16 mouse cellular contexts compared by ENCODE assay signal in the genomic region with DNA sequence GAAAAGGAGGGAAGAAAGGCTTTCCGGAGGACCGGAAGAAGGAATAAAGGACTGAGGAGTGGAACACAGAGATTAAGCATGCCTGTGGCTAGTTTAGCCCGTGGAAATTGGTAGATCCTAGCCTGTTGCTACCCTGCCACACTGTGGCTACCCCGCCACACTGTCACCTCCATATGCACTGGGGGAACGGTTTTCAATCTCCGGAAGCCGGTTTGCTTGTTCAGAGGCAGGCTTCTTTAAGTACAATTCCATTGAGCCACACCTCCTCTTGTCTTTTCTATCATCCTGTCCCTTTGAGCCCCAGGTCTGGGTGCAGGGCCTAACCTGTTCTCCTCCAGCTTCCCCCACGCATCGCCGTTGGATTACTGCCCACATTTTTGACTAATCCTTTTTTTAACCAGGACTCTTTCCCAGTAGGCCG. TPM values are rescaled to one million over a fixed set of nuclear protein-coding genes. Genes with fewer than 3 reads are reported as not detected.
A peak's percentile ranks its signal among the peaks of the same experiment; 100 is the strongest.
DNase-seq lines count a peak whose midpoint lies in the region; ATAC-seq and TF ChIP-seq lines count a peak whose summit lies in the region.
"Had no signal": no experiment of that assay in that cellular context is flagged by ENCODE, and none has a peak within 500 bp of the region (broad histone marks: within the 10 kb centered on the region; RNA-seq: fewer than 3 reads in every experiment).

No protein-coding gene starts in this region.

- no peak for TF ChIP-seq CTCF in heart, adult 2 months (IDR thresholded peaks at IDR 0.05)
- TF ChIP-seq CTCF in lung, postnatal 0 days (IDR thresholded peaks at IDR 0.05), result peak; percentile 34
- TF ChIP-seq CTCF in stomach, postnatal 0 days (IDR thresholded peaks at IDR 0.05; ENCODE audit: low read depth), result peak; percentile 44; the same call in 1 of the 2 replicates

- TF ChIP-seq POLR2A in heart, adult 2 months (IDR thresholded peaks at IDR 0.05; ENCODE audit: insufficient read depth, low read depth, low read length), result no peak

- H3K36me3 ChIP-seq in heart, embryonic 15.5 days, result peaks cover under 1% of the 10 kb centered on the region; the same call in 1 of the 2 replicates
- H3K36me3 ChIP-seq in heart, adult 2 months (ENCODE audit: control insufficient read depth, insufficient read depth, low read length), result no peaks in the 10 kb centered on the region
- H3K36me3 ChIP-seq in lung, postnatal 0 days (ENCODE audit: insufficient read depth, low read length), result no peaks in the 10 kb centered on the region
- peaks cover under 1% of the 10 kb centered on the region; the same call in 1 of the 2 replicates for H3K36me3 ChIP-seq in intestine, embryonic 14.5 days (ENCODE audit: control insufficient read depth, insufficient read depth, low read length)
- no peaks in the 10 kb centered on the region for H3K36me3 ChIP-seq in stomach, postnatal 0 days (ENCODE audit: control insufficient read depth, insufficient read depth, low read length)

- H3K9ac ChIP-seq in heart, embryonic 15.5 days, result no peak overlapping the region
- no peak overlapping the region for H3K9ac ChIP-seq in heart, adult 2 months (ENCODE audit: low read depth, low read length)
- H3K9ac ChIP-seq in lung, postnatal 0 days (replicated peaks; ENCODE audit: low read depth), result no peak overlapping the region
- no peak overlapping the region for H3K9ac ChIP-seq in intestine, embryonic 14.5 days (ENCODE audit: low read length)
- H3K9ac ChIP-seq in stomach, postnatal 0 days (ENCODE audit: low read length), result 0 out of 2 replicates have a peak overlapping the region, but pooled peaks have one; percentile 0
- H3K9ac ChIP-seq: neural tube, embryonic 12.5 days had no signal

- ATAC-seq in heart, embryonic 15.5 days (replicated peaks; ENCODE audit: insufficient number of reproducible peaks, insufficient read depth, low FRiP score, low read depth), result no peak
- ATAC-seq in lung, postnatal 0 days, result peak; percentile 56
- no peak for ATAC-seq in intestine, embryonic 14.5 days (replicated peaks; ENCODE audit: low FRiP score, low TSS enrichment, low read depth)
- ATAC-seq in stomach, postnatal 0 days (ENCODE audit: low FRiP score, low TSS enrichment), result peak; percentile 40

- peak overlapping the region; percentile 55 for H3K27ac ChIP-seq in heart, embryonic 15.5 days
- no peak overlapping the region for H3K27ac ChIP-seq in heart, adult 2 months
- H3K27ac ChIP-seq in lung, postnatal 0 days (ENCODE audit: low read length), result peak overlapping the region; percentile 43; the same call in 1 of the 2 replicates
- 0 out of 2 replicates have a peak overlapping the region, but pooled peaks have one; percentile 8 for H3K27ac ChIP-seq in intestine, embryonic 14.5 days (ENCODE audit: low read depth)
- H3K27ac ChIP-seq in stomach, postnatal 0 days (replicated peaks), result peak overlapping the region; percentile 90
- H3K27ac ChIP-seq: left cerebral cortex, adult 2 months; neural tube, embryonic 12.5 days had no signal

- no peaks in the 10 kb centered on the region for H3K79me2 ChIP-seq in heart, adult 2 months (replicated peaks; ENCODE audit: control insufficient read depth, insufficient read depth, low read length)

- H3K4me1 ChIP-seq in heart, embryonic 15.5 days (replicated peaks), result peaks cover 13% of the 10 kb centered on the region
- H3K4me1 ChIP-seq in heart, adult 2 months (ENCODE audit: control insufficient read depth, insufficient read depth, low read length), result no peaks in the 10 kb centered on the region
- H3K4me1 ChIP-seq in lung, postnatal 0 days (ENCODE audit: insufficient read depth, low read depth, low read length), result no peaks in the 10 kb centered on the region
- H3K4me1 ChIP-seq in intestine, embryonic 14.5 days (replicated peaks; ENCODE audit: control insufficient read depth, insufficient read depth, low read length), result peaks cover 11% of the 10 kb centered on the region; the same call in 1 of the 2 replicates
- no peaks in the 10 kb centered on the region for H3K4me1 ChIP-seq in stomach, postnatal 0 days (replicated peaks; ENCODE audit: control insufficient read depth, insufficient read depth)
- H3K4me1 ChIP-seq: neural tube, embryonic 12.5 days had no signal

- H3K9me3 ChIP-seq in heart, embryonic 15.5 days (replicated peaks), result no peaks in the 10 kb centered on the region
- no peaks in the 10 kb centered on the region for H3K9me3 ChIP-seq in lung, postnatal 0 days (ENCODE audit: low read length)
- no peaks in the 10 kb centered on the region for H3K9me3 ChIP-seq in intestine, embryonic 14.5 days (ENCODE audit: control insufficient read depth, low read length)
- no peaks in the 10 kb centered on the region for H3K9me3 ChIP-seq in stomach, postnatal 0 days (ENCODE audit: control insufficient read depth, low read length)
- H3K9me3 ChIP-seq: neural tube, embryonic 12.5 days had no signal

- intact Hi-C loops in heart, adult 2 months (cut with DNase I), result no loop called here

- TF ChIP-seq EP300 in heart, adult 2 months (IDR thresholded peaks at IDR 0.05; ENCODE audit: insufficient read depth, low read depth, low read length), result no peak
- TF ChIP-seq EP300 in lung, postnatal 0 days (IDR thresholded peaks at IDR 0.05), result no peak
- no peak for TF ChIP-seq EP300 in stomach, postnatal 0 days (optimal IDR thresholded peaks at IDR 0.05)

- H3K27me3 ChIP-seq in heart, embryonic 15.5 days, result no peaks in the 10 kb centered on the region
- H3K27me3 ChIP-seq in heart, adult 2 months (ENCODE audit: control insufficient read depth, insufficient read depth, low read length), result no peaks in the 10 kb centered on the region
- H3K27me3 ChIP-seq in lung, postnatal 0 days (replicated peaks; ENCODE audit: insufficient read depth, low read length), result no peaks in the 10 kb centered on the region
- no peaks in the 10 kb centered on the region for H3K27me3 ChIP-seq in intestine, embryonic 14.5 days (replicated peaks; ENCODE audit: control insufficient read depth, insufficient read depth, low read length)
- no peaks in the 10 kb centered on the region for H3K27me3 ChIP-seq in stomach, postnatal 0 days (ENCODE audit: control insufficient read depth, insufficient read depth, low read length)
- H3K27me3 ChIP-seq: CH12.LX; neural tube, embryonic 12.5 days had no signal

- WGBS in heart, embryonic 15.5 days, result 21% methylated on average over 11 of the region's 11 CpGs
- WGBS in heart, adult 2 months, result 18% methylated on average over 11 of the region's 11 CpGs
- WGBS in lung, postnatal 0 days, result 21% methylated on average over 11 of the region's 11 CpGs
- WGBS in intestine, embryonic 14.5 days, result 24% methylated on average over 11 of the region's 11 CpGs
- WGBS in stomach, postnatal 0 days, result 19% methylated on average over 11 of the region's 11 CpGs

- H3K4me3 ChIP-seq in heart, embryonic 15.5 days, result no peak overlapping the region
- H3K4me3 ChIP-seq in heart, adult 2 months, result no peak overlapping the region
- H3K4me3 ChIP-seq in lung, postnatal 0 days (ENCODE audit: low read depth, low read length), result no peak overlapping the region
- no peak overlapping the region for H3K4me3 ChIP-seq in intestine, embryonic 14.5 days (ENCODE audit: low read depth, low read length)
- H3K4me3 ChIP-seq in stomach, postnatal 0 days (ENCODE audit: low read depth, low read length), result no peak overlapping the region
- H3K4me3 ChIP-seq: erythroblast, embryonic 14.5 days; left cerebral cortex, adult 2 months; neural tube, embryonic 12.5 days had no signal

- DNase-seq in heart, adult 2 months, result no peak
- peak; percentile 48 for DNase-seq in lung, postnatal 0 days (ENCODE audit: low spot score)
- DNase-seq in lung, adult 18-20 months, result no peak
- DNase-seq in intestine, embryonic 14.5 days (ENCODE audit: low spot score), result no peak
- peak; percentile 32 for DNase-seq in stomach, postnatal 0 days (ENCODE audit: low spot score)
- DNase-seq in neural tube, embryonic 10.5 days (ENCODE audit: extremely low spot score, low spot score), result no peak
- DNase-seq in cerebellum, postnatal 36 days, result no peak
- DNase-seq: adrenal gland, postnatal 14 days; cerebellum, adult 18-20 months; right cerebral cortex, postnatal 4 days; thymus, postnatal 4 days had no signal

- H3K4me2 ChIP-seq in heart, embryonic 15.5 days, result no peak overlapping the region
- no peak overlapping the region for H3K4me2 ChIP-seq in lung, postnatal 0 days (replicated peaks; ENCODE audit: low read depth, low read length)
- H3K4me2 ChIP-seq in intestine, embryonic 14.5 days (ENCODE audit: low read length), result no peak overlapping the region
- 0 out of 2 replicates have a peak overlapping the region, but pooled peaks have one; percentile 11 for H3K4me2 ChIP-seq in stomach, postnatal 0 days (replicated peaks; ENCODE audit: low read depth)
- H3K4me2 ChIP-seq: neural tube, embryonic 12.5 days had no signal

RNA-seq across cellular contexts. Expression of gene Atpif1, which starts 9.1 kb away (rescaled TPM):
- 1,171 and 1,479 TPM in 2 replicates for polyA plus RNA-seq in heart, embryonic 15.5 days (2015; fragmentation: Nextera tagmentation; extraction: Ambion mirVana)
- total RNA-seq in heart, adult 2 months (2021), result 100 to 1,000 TPM; 287 to 299 TPM
- polyA plus RNA-seq in heart, adult 2 months (2012; rRNA removed), result 146 and 164 TPM in 2 replicates
- polyA plus RNA-seq in lung, postnatal 0 days (2015; fragmentation: Nextera tagmentation; extraction: Ambion mirVana), result 700 and 732 TPM in 2 replicates
- polyA plus RNA-seq in intestine, embryonic 14.5 days (2014; fragmentation: Nextera tagmentation; extraction: Ambion mirVana), result 1,370 and 1,434 TPM in 2 replicates
- polyA plus RNA-seq in stomach, postnatal 0 days (2015; fragmentation: Nextera tagmentation; extraction: Ambion mirVana), result 1,179 and 1,213 TPM in 2 replicates

RNA-seq across cellular contexts. Expression of gene Dnajc8, which starts 11.0 kb away (rescaled TPM):
- 97.5 and 106 TPM in 2 replicates for polyA plus RNA-seq in heart, embryonic 15.5 days (2015; fragmentation: Nextera tagmentation; extraction: Ambion mirVana)
- 10 to 100 TPM; 53.3 to 58.8 TPM for total RNA-seq in heart, adult 2 months (2021)
- 29.1 and 40.0 TPM in 2 replicates for polyA plus RNA-seq in heart, adult 2 months (2012; rRNA removed)
- polyA plus RNA-seq in lung, postnatal 0 days (2015; fragmentation: Nextera tagmentation; extraction: Ambion mirVana), result 157 and 182 TPM in 2 replicates
- polyA plus RNA-seq in intestine, embryonic 14.5 days (2014; fragmentation: Nextera tagmentation; extraction: Ambion mirVana), result 174 and 189 TPM in 2 replicates
- polyA plus RNA-seq in stomach, postnatal 0 days (2015; fragmentation: Nextera tagmentation; extraction: Ambion mirVana), result 103 and 116 TPM in 2 replicates

RNA-seq across cellular contexts. Expression of gene Sesn2, which starts 14.0 kb away (rescaled TPM):
- polyA plus RNA-seq in heart, embryonic 15.5 days (2015; fragmentation: Nextera tagmentation; extraction: Ambion mirVana), result 5.1 and 7.6 TPM in 2 replicates
- 1 to 10 TPM; 2.5 to 3.3 TPM for total RNA-seq in heart, adult 2 months (2021)
- polyA plus RNA-seq in heart, adult 2 months (2012; rRNA removed), result 3.4 and 4.3 TPM in 2 replicates
- polyA plus RNA-seq in lung, postnatal 0 days (2015; fragmentation: Nextera tagmentation; extraction: Ambion mirVana), result 11.6 and 16.0 TPM in 2 replicates
- 6.9 and 7.3 TPM in 2 replicates for polyA plus RNA-seq in intestine, embryonic 14.5 days (2014; fragmentation: Nextera tagmentation; extraction: Ambion mirVana)
- polyA plus RNA-seq in stomach, postnatal 0 days (2015; fragmentation: Nextera tagmentation; extraction: Ambion mirVana), result 7.6 and 8.2 TPM in 2 replicates

RNA-seq across cellular contexts. Expression of gene Ptafr, which starts 39.5 kb away (rescaled TPM):
- 0.77 and 0.95 TPM in 2 replicates for polyA plus RNA-seq in heart, embryonic 15.5 days (2015; fragmentation: Nextera tagmentation; extraction: Ambion mirVana)
- 1 to 10 TPM; 1.7 to 1.8 TPM for total RNA-seq in heart, adult 2 months (2021)
- polyA plus RNA-seq in heart, adult 2 months (2012; rRNA removed), result 3.1 and 4.4 TPM in 2 replicates
- 2.1 and 2.5 TPM in 2 replicates for polyA plus RNA-seq in lung, postnatal 0 days (2015; fragmentation: Nextera tagmentation; extraction: Ambion mirVana)
- 0.57 and 0.59 TPM in 2 replicates for polyA plus RNA-seq in intestine, embryonic 14.5 days (2014; fragmentation: Nextera tagmentation; extraction: Ambion mirVana)
- 0.88 and 0.90 TPM in 2 replicates for polyA plus RNA-seq in stomach, postnatal 0 days (2015; fragmentation: Nextera tagmentation; extraction: Ambion mirVana)

Comparison
In these comparisons a context has a peak if more than half of its experiments do, and no peak if none do; other contexts are left out.
1. DNase-seq: peak in lung, postnatal 0 days (single experiment) and stomach, postnatal 0 days (single experiment); none in heart, adult 2 months (0 of 2), lung, adult 18-20 months (0 of 2), intestine, embryonic 14.5 days (single experiment), neural tube, embryonic 10.5 days (single experiment) and cerebellum, postnatal 36 days (0 of 2).
2. ATAC-seq: peak in lung, postnatal 0 days (single experiment) and stomach, postnatal 0 days (single experiment); none in heart, embryonic 15.5 days (single experiment) and intestine, embryonic 14.5 days (single experiment).